Mouse (Mus musculus) right cerebral cortex, adult 2 months (tissue): ENCODE results near the gene Tmem42.

Experiments used
- DNase-seq, 2 experiments: peaks; one replicate each; pipeline ENCODE4 v3.0.0; 2021 to 2022; ENCODE audit warnings: low spot score in 2 of 2

Gene Tmem42

GRCm38 (mm10) chr9:123020995-123021631 lies at the start of gene Tmem42:
TSS of gene Tmem42 (plus strand) at chr9:123021326.
- peak; percentile 77 to 87 for DNase-seq

GRCm38 (mm10) chr9:122998406-122999192 lies 22.5 kb upstream of the Tmem42 start:
- no peak for DNase-seq

- no peak for DNase-seq
Measured at GRCm38 (mm10) chr9:122999193-122999586, 21.9 kb upstream of the Tmem42 start.

GRCm38 (mm10) chr9:123004718-123005117 lies 16.4 kb upstream of the Tmem42 start:
- DNase-seq = no peak

GRCm38 (mm10) chr9:123006071-123006470 lies 15.1 kb upstream of the Tmem42 start:
- no peak for DNase-seq

GRCm38 (mm10) chr9:123021636-123022379 lies 682 bp downstream of the Tmem42 start:
- DNase-seq = peak; percentile 15 to 16

GRCm38 (mm10) chr9:123024201-123024600 lies 3.1 kb downstream of the Tmem42 start:
- DNase-seq = no peak

GRCm38 (mm10) chr9:123031496-123032246 lies 10.5 kb downstream of the Tmem42 start:
- DNase-seq = no peak

GRCm38 (mm10) chr9:123034426-123034825 lies 13.3 kb downstream of the Tmem42 start, which contains the start of gene Tgm4:
TSS of gene Tgm4 (plus strand) at chr9:123034726.
- DNase-seq = no peak

- no peak for DNase-seq
Measured at GRCm38 (mm10) chr9:123047665-123048064, 26.5 kb downstream of the Tmem42 start.

- DNase-seq = no peak
Measured at GRCm38 (mm10) chr9:123058724-123059292, 37.7 kb downstream of the Tmem42 start.

GRCm38 (mm10) chr9:123060172-123060571 lies 39.0 kb downstream of the Tmem42 start:
- no peak for DNase-seq
